Mouse (Mus musculus) stomach, embryonic 14.5 days (tissue): Measurements from ENCODE around the gene Aknad1. TPM values are rescaled to one million over a fixed set of nuclear protein-coding genes. Genes with fewer than 3 reads are reported as not detected.

Source experiments
- ATAC-seq: fragments of 200-750 bp; cut with Nextera tagmentation; 2 replicates; pipeline ENCODE4 v1.8.0; 2017; ENCODE audit warnings: low read depth, moderate TSS enrichment; ENCODE audit not compliant: insufficient number of reproducible peaks, insufficient read depth, low FRiP score
- H3K27ac ChIP-seq: fragments of 300-500 bp; sonication (generic); 2 replicates; pipeline ENCODE4 v1.5.1; 2014; ENCODE audit warnings: mild to moderate bottlenecking, low read length, moderate library complexity, mixed read lengths
- H3K27me3 ChIP-seq: fragments of 300-500 bp; sonication (generic); 2 replicates; pipeline ENCODE4 v1.6.1; 2014; ENCODE audit warnings: low read length, control low read depth, mixed read lengths; ENCODE audit not compliant: control insufficient read depth, insufficient read depth
- H3K36me3 ChIP-seq: fragments of 300-500 bp; sonication (generic); 2 replicates; pipeline ENCODE4 v1.6.1; 2014; ENCODE audit warnings: mild to moderate bottlenecking, control low read depth, low read length, moderate library complexity, mixed read lengths; ENCODE audit not compliant: control insufficient read depth, insufficient read depth
- H3K4me1 ChIP-seq: fragments of 300-500 bp; sonication (generic); 2 replicates; pipeline ENCODE4 v1.6.1; 2014; ENCODE audit warnings: low read length, control low read depth, mixed read lengths; ENCODE audit not compliant: control insufficient read depth, insufficient read depth
- H3K4me2 ChIP-seq: fragments of 300-500 bp; sonication (generic); replicated peaks from 2 replicates; pipeline ENCODE4 v1.6.1; 2014; ENCODE audit warnings: low read depth, low read length, control low read depth
- H3K4me3 ChIP-seq: fragments of 300-500 bp; sonication (generic); 2 replicates; pipeline ENCODE4 v1.5.1; 2014; ENCODE audit warnings: low read depth, low read length, control low read depth
- H3K9ac ChIP-seq: fragments of 300-500 bp; sonication (generic); replicated peaks from 2 replicates; pipeline ENCODE4 v1.6.1; 2014; ENCODE audit warnings: low read depth, mild to moderate bottlenecking, control low read depth, low read length, moderate library complexity, mixed read lengths
- H3K9me3 ChIP-seq: fragments of 300-500 bp; sonication (generic); 2 replicates; pipeline ENCODE4 v1.6.1; 2016; ENCODE audit warnings: low read depth, low read length, control low read depth; ENCODE audit not compliant: control insufficient read depth
- WGBS: fragments of 180-500 bp; shearing (Covaris S2); extraction: QIAGEN DNeasy Blood & Tissue Kit; methylation state at CpG from one replicate; pipeline ENCODE4 v1.1.7; 2014; 5-methylcytosine and 5-hydroxymethylcytosine counted together
- polyA plus RNA-seq: library from polyadenylated mRNA; unstranded; fragments of >200 nt; fragmentation: Nextera tagmentation; extraction: Ambion mirVana; gene quantifications from 2 replicates; pipeline ENCODE4 v1.2.1, GENCODE M21; 2014

Gene Aknad1
- polyA plus RNA-seq, 1 experiment from 2014 or later, result 0.41 TPM

DNA sequence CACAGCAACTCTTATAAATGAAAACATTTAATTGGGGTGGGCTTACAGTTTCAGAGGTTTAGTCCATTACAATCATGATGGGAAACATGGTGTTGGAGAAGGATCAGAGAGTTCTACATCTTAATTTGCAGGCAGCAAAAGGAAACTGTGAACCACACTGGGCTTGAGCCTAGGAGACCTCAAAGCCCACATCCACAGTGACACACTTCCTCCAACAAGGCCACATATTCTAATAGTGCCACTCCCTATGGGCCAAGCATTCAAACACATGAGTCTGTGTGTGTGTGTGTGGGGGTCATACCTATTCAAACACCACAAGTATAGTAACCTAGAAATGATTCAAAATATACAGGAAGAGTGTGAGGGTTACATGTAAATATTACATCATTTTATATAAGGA is 12.1 kb upstream of the Aknad1 start:
- Histone ChIP-seq H3K36me3 (no peaks in the 10 kb centered on the region), H3K4me2 (no peak overlapping the region), H3K4me1 (no peaks in the 10 kb centered on the region; the same call in 1 of the 2 replicates), H3K27ac (no peak overlapping the region), H3K9ac (no peak overlapping the region), H3K9me3 (no peaks in the 10 kb centered on the region), H3K4me3 (no peak overlapping the region), H3K27me3 (no peaks in the 10 kb centered on the region)
- no peak for ATAC-seq

DNA sequence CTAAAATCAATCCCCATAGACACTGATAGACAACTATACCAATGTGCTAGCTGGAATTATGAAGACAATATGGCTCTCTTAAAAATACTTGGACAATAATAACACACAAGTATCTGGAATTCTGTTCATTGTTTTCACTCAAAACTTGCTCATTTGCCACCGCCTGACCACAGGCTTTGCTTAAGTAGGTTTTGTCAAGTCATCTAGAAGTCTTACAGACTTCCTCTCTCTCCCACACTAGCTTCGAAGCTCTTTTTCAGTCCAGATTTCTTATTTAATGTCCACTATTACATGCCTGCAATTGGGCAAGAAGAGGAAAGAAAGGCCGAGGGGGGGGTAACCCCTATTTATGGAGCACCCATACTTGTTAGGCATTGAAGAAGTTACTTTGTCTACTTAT is 11.7 kb upstream of the Aknad1 start:
- Histone ChIP-seq H3K27me3 (no peaks in the 10 kb centered on the region), H3K4me1 (no peaks in the 10 kb centered on the region; the same call in 1 of the 2 replicates), H3K36me3 (no peaks in the 10 kb centered on the region), H3K9me3 (no peaks in the 10 kb centered on the region), H3K4me2 (no peak overlapping the region), H3K9ac (no peak overlapping the region), H3K27ac (no peak overlapping the region), H3K4me3 (no peak overlapping the region)
- ATAC-seq, result no peak
- whole genome bisulfite sequencing, result 89% methylated on average over 3 of the region's 3 CpGs

DNA sequence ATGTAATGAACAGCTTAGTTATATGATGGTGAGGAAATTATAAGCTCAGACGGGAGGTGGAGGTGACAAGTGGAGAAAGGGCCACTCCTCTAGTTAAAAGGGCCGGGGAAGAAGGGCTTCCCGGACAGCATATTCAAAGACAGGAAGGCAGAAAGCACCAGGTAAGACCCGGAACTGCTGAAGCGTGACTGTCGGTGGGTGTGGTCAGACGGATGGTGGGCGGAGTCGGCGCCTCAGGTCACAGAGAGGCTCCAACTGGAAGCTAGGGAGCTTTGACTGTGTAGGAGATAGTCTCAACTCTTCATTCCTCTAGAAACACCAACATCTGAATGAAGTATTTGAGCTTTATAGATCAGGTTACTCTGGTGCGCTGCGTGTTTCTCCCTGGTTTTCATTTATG is 9.1 kb upstream of the Aknad1 start:
- no peaks in the 10 kb centered on the region for H3K27me3 ChIP-seq
- 0 out of 2 replicates have a peak overlapping the region, but pooled peaks have one; percentile 3 for H3K4me2 ChIP-seq
- H3K4me3 ChIP-seq, result no peak overlapping the region
- no peaks in the 10 kb centered on the region for H3K9me3 ChIP-seq
- H3K36me3 ChIP-seq, result no peaks in the 10 kb centered on the region
- no peak overlapping the region for H3K9ac ChIP-seq
- 28% methylated on average over 12 of the region's 12 CpGs for WGBS
- no peaks in the 10 kb centered on the region for H3K4me1 ChIP-seq
- ATAC-seq, result no peak
- no peak overlapping the region for H3K27ac ChIP-seq

DNA sequence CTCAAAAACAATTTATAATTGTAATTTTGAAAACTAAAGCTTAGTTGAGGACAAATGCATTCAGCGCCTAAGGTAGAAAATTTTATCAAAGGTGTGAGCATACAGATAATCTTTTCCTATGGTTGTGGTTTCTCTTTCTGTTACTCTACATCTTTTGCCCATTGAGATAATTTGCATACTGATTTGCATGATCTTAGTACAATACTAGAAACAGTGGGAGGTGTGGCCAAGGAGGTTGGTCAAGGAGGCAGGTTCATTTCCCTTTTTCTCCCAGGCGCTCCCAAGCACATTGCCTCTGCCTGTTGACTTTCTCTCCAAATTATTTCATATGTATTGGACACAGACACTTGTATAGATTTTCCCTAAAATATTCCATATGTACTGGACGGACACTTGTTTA is 1.7 kb upstream of the Aknad1 start:
- 78% methylated on average over 3 of the region's 3 CpGs for WGBS
- Histone ChIP-seq H3K4me2 (no peak overlapping the region), H3K9ac (no peak overlapping the region), H3K4me3 (no peak overlapping the region), H3K27me3 (no peaks in the 10 kb centered on the region), H3K4me1 (no peaks in the 10 kb centered on the region), H3K36me3 (no peaks in the 10 kb centered on the region), H3K27ac (no peak overlapping the region), H3K9me3 (no peaks in the 10 kb centered on the region)
- ATAC-seq, result no peak

DNA sequence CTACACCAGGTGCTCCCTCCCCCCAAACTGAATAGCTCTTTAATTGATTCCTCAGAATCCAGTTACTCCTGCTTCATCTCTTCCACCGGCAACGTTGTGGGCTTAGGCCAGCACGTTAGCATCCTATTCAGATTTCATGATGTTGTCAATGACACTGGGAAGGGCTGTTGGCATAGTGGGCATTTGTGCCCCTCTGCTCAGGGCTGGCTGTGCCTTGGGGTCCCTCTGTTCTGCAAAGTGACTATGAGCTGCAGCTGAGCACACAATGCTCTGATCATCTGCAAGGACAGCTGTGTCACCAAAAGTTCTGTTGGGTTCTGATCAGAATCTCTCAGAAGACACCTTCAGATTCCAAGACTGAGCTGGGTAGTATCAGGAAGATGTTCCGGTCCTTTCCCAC is 4.6 kb downstream of the Aknad1 start:
- H3K36me3 ChIP-seq, result no peaks in the 10 kb centered on the region
- no peak overlapping the region for H3K9ac ChIP-seq
- no peaks in the 10 kb centered on the region for H3K27me3 ChIP-seq
- H3K4me1 ChIP-seq, result no peaks in the 10 kb centered on the region
- no peak for ATAC-seq
- no peak overlapping the region for H3K27ac ChIP-seq
- 79% methylated on average over 4 of the region's 4 CpGs for WGBS
- no peaks in the 10 kb centered on the region for H3K9me3 ChIP-seq
- no peak overlapping the region for H3K4me3 ChIP-seq
- H3K4me2 ChIP-seq, result no peak overlapping the region

DNA sequence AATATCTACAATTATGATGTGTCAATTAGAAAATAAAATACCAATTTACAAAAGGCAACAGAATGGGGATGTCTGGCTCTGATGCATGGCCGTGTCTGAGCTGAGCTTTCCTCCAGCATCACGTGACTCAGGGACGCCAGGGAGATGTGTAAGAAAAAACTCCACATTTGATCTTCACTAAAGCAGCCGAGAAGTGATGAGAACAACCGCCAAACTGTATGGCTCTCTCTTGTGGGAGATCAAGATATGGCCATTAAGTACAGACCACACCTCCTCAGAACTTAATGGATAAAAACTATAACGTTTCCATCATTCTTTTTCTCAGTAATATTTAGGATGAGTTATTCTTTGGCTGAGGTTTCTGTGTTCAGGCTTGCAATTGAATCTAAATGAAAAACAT is 11.6 kb downstream of the Aknad1 start:
- Histone ChIP-seq H3K4me2 (no peak overlapping the region), H3K36me3 (no peaks in the 10 kb centered on the region), H3K9me3 (no peaks in the 10 kb centered on the region), H3K9ac (no peak overlapping the region), H3K27ac (no peak overlapping the region), H3K4me3 (no peak overlapping the region), H3K27me3 (no peaks in the 10 kb centered on the region), H3K4me1 (no peaks in the 10 kb centered on the region)
- WGBS, result 48% methylated on average over 6 of the region's 6 CpGs
- no peak for ATAC-seq

DNA sequence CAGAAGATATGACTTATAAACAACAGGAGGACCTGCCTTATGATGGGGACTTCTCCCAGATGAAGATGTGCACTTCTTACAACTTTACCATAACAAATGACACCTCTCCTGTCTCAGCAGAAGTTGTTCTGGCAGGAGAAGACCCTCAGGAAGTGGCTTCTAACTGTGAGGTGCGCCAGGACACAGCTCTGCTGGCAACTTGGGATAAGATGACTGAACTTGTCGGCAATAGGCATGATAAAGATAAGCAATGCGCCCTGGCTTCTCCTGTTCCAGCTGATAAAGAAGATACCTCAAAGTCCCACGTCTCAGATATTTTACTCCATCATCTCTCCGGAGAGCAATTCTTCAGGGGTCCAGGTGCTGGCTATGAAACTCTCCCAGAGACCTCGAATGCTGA is 12.2 kb downstream of the Aknad1 start:
- no peaks in the 10 kb centered on the region for H3K4me1 ChIP-seq
- no peaks in the 10 kb centered on the region for H3K9me3 ChIP-seq
- no peak overlapping the region for H3K9ac ChIP-seq
- no peak overlapping the region for H3K4me3 ChIP-seq
- 69% methylated on average over 6 of the region's 6 CpGs for WGBS
- no peaks in the 10 kb centered on the region for H3K36me3 ChIP-seq
- H3K4me2 ChIP-seq, result no peak overlapping the region
- H3K27me3 ChIP-seq, result no peaks in the 10 kb centered on the region
- no peak overlapping the region for H3K27ac ChIP-seq
- ATAC-seq, result no peak

DNA sequence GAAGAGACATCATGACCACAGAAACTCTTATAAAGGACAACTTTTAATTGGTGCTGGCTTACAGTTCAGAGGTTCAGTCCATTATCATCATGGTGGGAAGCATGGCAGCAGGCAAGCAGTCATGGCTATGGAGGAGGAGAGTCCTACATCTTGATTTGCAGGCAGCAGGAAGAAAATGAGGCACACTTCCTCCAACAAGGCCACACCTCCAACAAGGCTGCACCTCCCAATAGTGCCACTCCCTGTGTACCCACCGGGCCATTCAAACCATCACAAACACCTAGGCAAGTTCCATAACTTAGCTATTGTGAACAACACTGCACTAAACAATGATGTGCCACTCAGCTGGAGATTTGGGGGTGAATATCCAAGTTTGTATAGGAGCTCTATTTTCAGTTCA is 15.1 kb downstream of the Aknad1 start:
- Histone ChIP-seq H3K36me3 (no peaks in the 10 kb centered on the region), H3K9me3 (no peaks in the 10 kb centered on the region), H3K27me3 (no peaks in the 10 kb centered on the region), H3K9ac (no peak overlapping the region), H3K4me3 (no peak overlapping the region), H3K4me2 (no peak overlapping the region), H3K27ac (no peak overlapping the region), H3K4me1 (no peaks in the 10 kb centered on the region)
- 87% methylated on average over 1 of the region's 1 CpGs for WGBS
- no peak for ATAC-seq

DNA sequence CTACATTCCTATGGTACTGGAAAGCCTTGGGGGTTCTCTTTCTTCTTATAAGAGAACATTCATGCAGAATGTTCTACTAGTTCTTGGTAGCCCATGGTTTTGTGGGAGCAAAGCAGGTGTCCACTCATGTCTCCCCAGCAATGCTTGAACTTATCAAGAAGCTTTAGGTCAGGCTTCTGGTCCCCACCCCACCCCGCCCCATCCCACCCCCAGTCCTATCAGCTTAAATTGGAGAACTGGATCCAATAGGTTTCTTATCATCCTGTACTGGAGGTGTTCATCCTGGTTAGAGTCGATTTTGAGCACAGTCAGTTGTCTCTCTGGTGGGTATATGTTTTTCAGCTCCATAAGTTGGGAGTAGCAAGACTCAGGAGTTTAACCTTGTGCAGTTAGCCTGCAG is 16.1 kb downstream of the Aknad1 start:
- no peaks in the 10 kb centered on the region for H3K9me3 ChIP-seq
- H3K4me1 ChIP-seq, result 0 out of 2 replicates have a peak, but pooled peaks cover 7% of the 10 kb centered on the region
- H3K4me2 ChIP-seq, result no peak overlapping the region
- ATAC-seq, result no peak
- no peak overlapping the region for H3K27ac ChIP-seq
- no peaks in the 10 kb centered on the region for H3K36me3 ChIP-seq
- H3K9ac ChIP-seq, result no peak overlapping the region
- H3K4me3 ChIP-seq, result no peak overlapping the region
- 86% methylated on average over 2 of the region's 2 CpGs for WGBS
- H3K27me3 ChIP-seq, result no peaks in the 10 kb centered on the region
